Mouse (Mus musculus): ENCODE data around the gene Allc.

- TF ChIP-seq POLR2A (IDR thresholded peaks at IDR 0.05; ENCODE audit: control insufficient read depth, low read depth, low read length) (no peak), CTCF (IDR thresholded peaks at IDR 0.05; ENCODE audit: control insufficient read depth, insufficient read depth, insufficient replicate concordance, low read depth, low read length) (no peak)
These were observed 41.9 kb upstream of the Allc start for GRCm38 (mm10) chr12:28624251-28624650.
